Mouse (Mus musculus) A20 (cell line): ENCODE data around the gene Hgf.

ENCODE experiments used
- DNase-seq: peaks from one replicate; pipeline ENCODE4 v3.0.0-alpha.2; 2011; ENCODE audit warnings: low read depth, low spot score

Hgf gene

DNA sequence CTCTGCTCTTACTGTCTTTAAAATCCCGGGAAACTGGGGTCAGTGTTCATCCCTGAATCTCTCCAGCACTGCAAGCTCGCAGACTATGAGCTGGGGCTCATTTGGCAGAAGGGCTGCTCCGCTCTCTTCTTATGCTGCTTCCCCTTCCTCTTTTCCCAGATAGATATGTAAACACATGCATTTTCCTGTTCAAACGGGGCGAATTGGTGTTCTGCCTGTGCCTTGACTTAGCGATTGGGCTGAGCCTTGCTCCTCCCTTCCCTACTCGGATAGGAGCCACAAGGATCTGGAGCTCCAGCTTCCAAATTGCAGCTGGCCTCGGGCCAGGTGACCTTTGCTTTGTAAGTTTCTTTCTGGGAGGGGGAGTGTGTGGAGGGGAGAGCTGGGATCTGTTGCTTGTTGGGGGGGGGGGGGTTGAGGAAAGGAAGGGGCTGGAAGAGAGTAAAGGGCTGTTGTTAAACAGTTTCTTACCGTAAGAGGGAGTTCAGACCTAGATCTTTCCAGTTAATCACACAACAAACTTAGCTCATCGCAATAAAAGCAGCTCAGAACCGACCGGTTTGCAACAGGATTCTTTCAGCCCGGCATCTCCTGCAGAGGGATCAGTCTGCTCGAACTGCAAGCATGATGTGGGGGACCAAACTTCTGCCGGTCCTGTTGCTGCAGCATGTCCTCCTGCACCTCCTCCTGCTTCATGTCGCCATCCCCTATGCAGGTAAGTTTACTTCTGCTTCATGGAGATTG, at the start of gene Hgf:
Gene Hgf, plus strand, starts transcription at position 192 of the 744 bp plus-strand sequence.
- DNase-seq, result no peak

DNA sequence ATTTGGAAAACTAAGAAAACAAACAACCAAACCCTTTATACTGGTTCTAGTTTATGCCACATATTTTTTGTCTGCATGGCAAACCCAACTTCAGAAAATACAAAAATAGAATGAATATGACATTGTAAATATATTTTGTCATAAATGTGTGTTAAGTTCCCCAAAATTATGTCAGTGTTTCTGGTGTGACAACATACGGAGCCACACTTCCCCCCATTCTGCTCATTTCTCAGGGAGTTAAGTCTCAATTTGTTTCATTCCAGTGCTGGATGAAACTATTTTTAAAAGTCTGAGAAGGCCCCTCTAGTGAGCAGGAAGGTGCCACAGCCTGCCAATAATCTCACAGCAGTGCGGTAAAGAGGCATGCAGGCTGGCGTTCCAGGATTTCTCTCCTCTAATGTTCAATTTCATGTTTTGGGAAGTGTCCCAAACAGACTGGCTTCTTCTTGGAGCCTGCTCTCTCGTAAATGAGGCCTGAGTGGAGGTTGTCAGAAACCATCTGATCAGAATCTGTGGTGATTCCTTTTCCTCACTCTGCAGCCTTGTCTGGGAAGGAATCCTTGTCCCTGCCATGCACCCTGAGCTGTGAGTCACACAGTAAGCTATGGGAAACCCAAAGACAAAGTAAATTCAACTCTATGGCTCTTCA, 46.5 kb upstream of the Hgf start:
- DNase-seq, result no peak

DNA sequence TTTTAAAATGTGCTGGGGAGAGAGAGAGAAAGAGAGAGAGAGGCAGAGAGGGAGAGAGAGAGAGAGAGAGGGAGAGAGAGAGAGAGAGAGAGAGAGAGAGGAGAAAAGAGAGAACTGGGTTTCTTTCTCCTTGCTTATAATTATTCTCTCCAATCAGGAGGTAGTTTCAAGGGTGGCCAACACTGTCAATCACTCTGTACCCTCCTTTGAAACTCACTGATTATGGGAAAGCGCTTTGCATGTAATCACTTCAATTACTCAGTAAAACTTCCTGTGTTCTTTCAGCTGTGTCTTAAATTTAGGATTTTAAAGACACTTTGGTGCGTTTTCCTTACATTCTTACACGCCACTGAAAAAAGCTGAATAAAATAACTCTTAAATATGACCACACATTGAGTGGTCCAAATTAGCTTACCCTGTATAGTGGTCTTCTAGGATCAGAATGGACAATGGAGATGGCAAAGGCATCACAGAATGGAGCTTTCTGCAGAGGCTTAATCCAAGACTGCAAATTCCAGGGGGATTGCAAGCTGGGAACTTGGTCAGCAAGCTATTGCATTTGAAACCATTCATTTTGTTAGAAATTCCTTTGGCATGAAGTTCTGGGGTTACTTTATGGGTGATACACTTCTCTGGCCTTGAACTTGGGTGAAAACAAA, 21.5 kb upstream of the Hgf start:
- no peak for DNase-seq

DNA sequence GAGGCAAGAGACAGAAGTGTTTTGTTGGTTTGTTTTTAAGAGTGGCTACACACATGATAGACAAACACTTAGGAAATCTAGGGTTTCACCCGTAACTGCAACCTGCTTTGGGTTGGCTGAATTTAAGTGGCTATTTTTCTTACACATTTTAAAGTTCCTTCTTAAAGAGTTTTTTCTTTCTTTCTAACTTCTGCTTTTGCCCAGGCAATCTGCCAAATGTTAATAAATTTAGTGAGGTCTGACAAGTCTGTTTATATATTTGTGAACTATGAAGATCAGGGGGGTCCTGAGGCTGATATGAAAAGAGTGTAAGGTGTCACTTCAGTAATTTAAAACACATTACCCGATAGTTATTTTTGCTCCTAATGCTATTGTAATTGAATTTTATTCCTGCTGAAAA, 15.2 kb upstream of the Hgf start:
- DNase-seq, result peak; percentile 1

DNA sequence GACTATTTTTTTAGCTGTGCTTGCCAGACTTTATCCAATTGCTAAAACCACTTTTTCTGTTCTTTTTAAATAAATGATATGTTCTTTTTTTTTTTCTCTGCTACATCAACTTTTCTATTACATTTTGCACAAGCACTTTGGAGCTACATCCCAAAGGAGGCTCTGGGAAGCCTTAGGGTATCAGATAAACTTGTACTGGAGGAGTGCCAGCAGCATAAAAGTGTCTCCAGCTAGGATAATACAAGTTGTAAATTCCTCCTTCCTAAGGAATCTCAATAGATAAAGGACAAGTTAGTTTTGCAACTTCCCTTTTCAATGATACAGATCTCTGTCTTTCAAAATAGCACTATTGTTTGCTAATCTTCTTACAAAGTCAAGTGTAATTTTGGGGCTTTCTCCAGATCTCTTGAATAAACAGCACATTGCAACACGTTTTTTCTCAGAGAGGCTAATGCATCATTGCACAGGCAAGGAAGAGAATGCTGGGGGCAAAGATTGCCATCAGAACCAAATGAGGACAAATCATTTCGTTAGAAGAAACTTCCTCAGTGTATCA, 11.7 kb upstream of the Hgf start:
- no peak for DNase-seq

DNA sequence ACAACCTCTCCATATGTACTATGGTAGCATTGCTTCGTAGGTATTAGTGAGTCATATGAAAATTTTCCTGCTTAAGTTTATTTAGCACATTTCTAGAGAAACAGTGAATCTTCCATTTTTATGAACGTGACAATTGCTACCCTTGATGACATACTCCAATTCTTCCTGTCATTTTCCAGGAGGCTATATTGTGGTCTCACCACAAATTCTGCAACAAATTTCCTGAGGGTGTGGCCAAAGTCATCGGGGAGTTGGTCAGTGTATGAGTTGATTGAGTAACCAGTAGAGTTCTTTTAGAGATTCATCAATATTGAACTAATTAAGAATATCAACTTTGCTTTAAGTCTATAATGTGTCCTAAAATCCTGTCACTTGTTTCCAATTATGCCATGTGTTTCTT, 5.8 kb upstream of the Hgf start:
- no peak for DNase-seq

DNA sequence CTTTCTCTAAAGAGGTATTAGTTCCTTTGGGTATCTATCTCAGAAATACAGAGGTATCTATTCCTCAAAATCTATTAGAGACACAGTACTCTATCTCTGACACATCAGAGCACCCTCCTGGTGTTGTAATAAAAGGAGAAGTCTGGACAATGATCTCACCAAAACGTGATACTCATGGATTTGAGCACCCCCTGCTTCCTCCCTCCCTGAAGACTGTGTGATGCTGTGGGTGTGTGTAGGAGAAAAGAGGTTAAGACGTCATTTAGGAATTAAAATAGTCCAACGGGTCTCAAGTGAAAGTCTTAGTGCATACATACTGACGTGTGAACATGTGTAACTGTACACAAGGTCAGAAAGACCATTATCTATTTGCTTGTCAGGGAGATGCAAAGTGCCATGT, 648 bp upstream of the Hgf start:
- DNase-seq, result no peak

DNA sequence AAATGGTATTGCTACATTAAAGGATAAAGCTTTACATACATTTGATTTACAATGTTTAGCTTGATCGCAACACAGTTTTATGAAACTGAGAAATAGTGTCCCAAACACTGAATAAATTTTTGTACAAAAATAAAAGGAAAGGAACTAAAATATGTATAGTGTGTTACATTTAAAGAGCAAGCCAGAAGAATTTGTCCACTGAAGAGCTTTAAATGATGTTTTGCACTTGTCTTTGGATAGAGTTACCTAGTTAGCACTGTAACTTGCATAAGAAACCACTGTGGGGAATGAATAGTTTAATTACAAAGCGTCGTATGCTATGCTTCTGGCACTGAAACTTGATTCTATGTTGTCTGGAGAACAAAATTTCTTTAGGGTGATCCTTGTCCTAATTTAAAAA, 7.0 kb downstream of the Hgf start:
- no peak for DNase-seq

DNA sequence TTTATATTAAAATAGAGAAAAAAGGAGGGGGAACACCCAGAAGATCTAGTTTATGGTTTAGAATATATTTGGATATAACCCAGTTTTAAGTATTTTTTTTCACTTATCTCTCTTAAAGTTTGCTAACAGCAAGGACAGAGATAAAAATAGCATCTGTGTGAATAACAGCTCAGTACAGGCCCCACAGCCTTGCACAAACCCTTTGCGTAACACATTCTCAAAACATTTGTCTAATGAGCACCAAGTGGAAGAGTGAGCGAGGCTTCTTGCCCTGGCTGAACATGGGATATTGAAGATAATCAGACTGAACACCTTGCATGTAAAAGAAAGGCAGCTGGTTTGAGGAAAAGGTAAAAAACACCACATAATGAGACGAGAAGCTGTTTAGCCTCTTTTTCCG, 15.7 kb downstream of the Hgf start:
- no peak for DNase-seq

DNA sequence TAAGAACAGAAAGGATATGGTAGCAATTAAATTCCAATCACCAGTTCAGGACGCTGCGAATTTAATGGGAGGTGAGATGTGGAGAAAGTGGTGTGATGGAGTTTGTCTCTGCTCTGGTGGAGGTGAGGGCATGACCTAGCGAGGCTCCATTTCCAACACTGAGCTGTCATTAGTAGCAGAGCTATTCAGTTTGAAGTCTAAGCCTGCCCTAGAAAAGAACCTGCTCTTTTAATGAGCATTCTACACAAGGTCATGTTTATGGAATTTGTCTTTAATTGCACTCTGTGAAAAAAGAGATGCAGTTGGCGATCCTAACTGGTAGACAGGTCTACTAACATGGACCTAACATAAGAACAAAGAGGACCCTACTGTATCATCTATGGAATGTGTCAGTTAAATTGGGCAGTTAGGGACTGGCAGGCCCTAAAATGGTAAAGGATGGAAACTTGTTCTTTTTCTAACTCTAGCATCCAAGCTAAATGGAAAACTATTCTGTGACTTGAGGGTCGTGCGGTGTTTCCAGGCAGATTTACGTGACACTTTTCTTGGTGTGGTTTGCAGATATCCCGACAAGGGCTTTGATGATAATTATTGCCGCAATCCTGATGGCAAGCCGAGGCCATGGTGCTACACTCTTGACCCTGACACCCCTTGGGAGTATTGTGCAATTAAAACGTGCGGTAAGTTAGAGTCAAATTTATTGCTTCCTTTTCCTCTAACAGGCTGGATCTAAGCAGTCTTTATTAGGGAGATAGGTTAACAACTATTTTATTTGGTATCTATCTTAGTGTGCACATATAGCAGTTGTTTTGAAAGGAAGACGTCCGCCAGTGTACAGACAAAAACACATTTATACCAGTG, 24.8 kb downstream of the Hgf start:
- DNase-seq, result no peak

DNA sequence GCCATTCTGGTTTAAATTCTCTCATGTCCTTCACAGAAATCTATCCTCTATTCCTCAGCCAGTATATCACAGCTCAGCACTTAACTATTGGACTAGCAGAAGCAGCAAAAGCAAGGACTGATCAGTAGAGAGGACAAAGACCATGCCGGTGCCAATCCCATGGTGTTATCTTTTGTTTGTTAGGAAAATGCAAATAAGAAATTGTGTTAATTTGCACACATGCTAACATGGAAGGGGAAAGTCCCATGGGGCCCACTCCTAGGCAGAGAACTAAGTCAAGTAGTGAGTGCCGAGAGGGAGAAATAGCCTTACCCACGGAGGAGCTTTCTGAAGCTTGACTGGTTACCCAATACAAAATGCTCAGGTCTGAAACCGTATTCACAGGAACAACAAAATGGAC, 42.4 kb downstream of the Hgf start:
- DNase-seq, result no peak

DNA sequence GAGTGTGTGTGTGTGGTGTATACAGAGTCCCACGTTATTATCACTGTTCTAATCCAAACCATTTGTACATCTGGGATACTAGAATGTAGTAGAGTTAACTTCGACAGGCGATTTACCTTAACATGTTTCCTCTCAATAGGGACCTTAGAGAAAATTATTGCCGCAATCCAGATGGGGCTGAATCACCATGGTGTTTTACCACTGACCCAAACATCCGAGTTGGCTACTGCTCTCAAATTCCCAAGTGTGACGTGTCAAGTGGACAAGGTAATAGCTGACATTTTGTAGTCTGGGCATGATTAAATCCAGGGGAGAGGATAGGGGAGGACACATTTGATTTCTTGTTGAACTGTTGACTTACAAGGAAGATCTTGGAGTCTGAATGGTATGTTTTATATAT, 44.7 kb downstream of the Hgf start:
- DNase-seq, result no peak

DNA sequence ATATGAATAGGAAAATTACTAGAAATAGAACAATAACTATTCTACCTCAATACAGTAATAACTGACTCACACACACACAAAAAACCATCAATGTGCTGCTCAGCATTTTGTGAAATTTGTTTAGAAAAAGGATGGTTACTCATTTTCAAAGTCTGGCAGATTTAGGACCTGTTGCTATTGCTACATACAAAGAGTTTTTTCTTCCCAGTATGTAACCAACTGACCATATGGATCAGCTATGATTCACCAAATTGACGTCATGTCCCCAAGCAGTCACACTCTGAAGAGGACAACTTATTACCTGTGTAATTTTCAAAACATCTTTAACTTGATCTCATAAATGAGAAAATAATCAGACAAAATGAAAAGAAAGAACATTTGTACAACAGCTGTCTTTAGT, 48.2 kb downstream of the Hgf start:
- no peak for DNase-seq

DNA sequence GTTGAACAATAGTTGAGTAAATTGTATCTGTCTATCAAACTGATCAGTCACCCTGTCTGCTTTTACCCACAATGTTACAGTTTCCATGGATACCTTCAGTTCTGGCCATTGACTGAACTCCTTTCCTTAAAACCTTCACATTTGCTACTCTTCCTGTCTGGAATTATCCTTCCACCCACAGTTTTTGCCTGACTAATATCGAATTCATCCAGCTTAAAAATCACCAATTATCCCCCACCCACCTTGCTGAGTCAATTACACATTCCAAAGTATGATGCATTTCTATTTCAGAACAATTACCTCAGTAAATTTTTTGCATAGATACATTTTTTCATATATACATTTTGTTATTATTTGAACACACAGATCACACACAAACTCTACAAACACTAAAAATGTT, 79.7 kb downstream of the Hgf start:
- no peak for DNase-seq

DNA sequence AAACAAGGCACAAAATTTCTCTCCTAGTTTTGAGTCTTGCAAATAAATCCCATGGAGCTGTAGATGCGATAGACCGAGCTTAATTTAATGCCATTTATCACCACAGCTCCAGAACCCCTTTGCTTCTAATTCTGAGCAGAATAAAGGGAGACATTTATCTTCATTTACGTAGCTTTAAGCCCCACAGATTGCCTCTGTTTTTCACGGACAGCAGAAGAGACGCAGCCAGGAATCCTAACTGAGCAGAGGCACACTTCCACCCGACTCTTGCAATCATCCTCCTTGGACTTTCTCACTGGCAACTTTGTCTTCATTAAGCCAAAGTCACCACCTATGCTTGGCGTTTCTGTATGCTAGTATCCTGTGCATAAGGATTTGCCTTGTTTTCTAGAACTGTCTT, 93.1 kb downstream of the Hgf start:
- no peak for DNase-seq

DNA sequence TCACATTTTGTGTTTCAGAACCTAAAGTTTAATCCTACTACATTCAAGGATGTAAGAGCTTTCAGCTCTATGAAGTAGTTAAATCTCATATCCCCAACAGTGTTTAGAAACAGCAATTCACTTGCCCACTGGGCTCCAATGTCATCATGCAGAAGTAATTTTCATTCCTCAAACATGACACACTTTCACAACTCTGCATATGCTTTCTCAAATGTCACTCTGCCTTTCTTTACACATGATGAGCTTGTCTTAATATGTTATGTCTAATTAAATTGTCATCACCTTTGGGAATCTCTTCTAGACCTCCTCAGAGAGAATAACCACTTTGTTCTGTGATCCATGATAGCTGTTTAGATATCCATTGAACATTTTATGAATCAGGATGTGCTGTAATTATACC, 94.4 kb downstream of the Hgf start:
- no peak for DNase-seq

DNA sequence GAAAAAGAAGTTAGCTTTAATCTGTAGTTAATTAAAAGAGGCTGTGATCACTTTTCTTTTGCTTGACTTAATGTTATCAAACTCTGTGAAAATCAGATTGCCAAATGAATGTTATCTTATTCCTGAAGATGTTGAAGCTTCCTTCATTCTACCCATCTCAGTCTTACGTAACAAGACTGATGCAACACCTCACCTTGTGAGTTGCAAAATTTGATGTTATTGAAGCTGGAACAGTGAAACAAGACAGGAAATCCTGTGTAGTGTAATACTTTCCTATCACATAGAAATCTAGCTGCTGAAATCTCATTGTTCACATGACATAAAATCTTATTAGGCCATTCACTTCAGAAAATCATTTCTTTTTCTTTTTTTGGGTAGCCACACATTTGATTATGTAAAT, 96.9 kb downstream of the Hgf start:
- no peak for DNase-seq

DNA sequence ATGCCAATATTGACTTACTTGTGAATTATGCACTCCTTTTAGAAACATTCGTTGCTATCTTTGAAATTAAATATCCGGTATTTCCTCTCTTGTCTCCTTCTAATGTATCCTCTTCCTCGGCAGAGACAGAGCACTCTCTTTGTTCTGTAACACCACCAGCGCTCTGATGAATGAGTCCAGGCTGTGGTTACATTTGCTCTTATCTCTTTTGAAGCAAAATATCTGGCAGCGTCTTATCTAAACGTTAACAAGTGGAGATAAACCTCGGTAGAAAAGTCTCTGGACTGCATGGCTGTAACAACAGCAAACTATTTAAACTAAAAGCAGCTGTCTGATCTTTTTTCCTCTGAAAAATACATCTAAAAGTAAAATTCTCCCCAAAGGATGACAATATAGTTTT, 100.7 kb downstream of the Hgf start:
- no peak for DNase-seq
